Mouse (Mus musculus): ENCODE measurements at regions not wholly inside any gene's neighbourhood (a gene's known extent, or its start where the extent isn't known, plus 50 kb on each side); places are given as distances from the start of the nearest gene placed in this dataset.

- DNase-seq = no peak
- intact Hi-C loops (cut with DNase I) = loop anchor here (5.0 kb wide), 1 partner anchor 383 kb away; no protein-coding TSS in a partner anchor
Measured at GRCm38 (mm10) chr15:97580726-97581125, 124.9 kb downstream of the Rpap3 start.

- intact Hi-C loops (cut with DNase I) = no loop called here
- DNase-seq = no peak
Measured at GRCm38 (mm10) chr15:97578046-97578445, 127.6 kb downstream of the Rpap3 start.

GRCm38 (mm10) chr15:97577196-97577595 is 128.4 kb downstream of the Rpap3 start:
- intact Hi-C loops (cut with DNase I) = no loop called here

DNA sequence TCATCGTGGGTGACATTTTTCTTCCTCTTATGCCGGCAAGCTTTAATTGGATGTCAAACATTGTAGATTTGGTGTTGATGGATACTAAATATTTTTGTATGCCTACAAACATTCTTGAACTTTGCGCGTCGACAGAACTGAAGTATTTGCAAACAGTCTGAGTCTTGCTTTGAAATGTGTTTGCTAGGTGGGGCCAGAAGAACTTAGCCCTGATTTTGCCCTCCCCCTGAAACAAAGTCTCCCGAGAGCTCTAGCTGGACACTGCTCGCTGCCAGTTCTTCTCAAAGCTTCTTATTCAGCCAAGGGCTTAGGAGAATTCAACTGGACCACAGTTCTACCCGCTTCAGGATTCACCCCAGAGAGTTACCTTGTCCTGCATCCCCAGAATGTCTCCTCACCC is 133.0 kb downstream of the Rpap3 start:
- intact Hi-C loops (cut with DNase I) = no loop called here
- DNase-seq = no peak

More at GRCm38 (mm10) chr15:97577196-97577595, 128.4 kb downstream of the Rpap3 start:
- no peak for DNase-seq

- intact Hi-C loops (cut with DNase I) = no loop called here
- DNase-seq = no peak
Measured at GRCm38 (mm10) chr15:97571885-97572284, 133.7 kb downstream of the Rpap3 start.

- intact Hi-C loops (cut with DNase I) = no loop called here
- DNase-seq = no peak
Measured at GRCm38 (mm10) chr15:97560096-97560495, 145.5 kb downstream of the Rpap3 start.

GRCm38 (mm10) chr15:97558725-97559124 is 146.9 kb downstream of the Rpap3 start:
- no peak for DNase-seq
- intact Hi-C loops (cut with DNase I) = no loop called here

DNA sequence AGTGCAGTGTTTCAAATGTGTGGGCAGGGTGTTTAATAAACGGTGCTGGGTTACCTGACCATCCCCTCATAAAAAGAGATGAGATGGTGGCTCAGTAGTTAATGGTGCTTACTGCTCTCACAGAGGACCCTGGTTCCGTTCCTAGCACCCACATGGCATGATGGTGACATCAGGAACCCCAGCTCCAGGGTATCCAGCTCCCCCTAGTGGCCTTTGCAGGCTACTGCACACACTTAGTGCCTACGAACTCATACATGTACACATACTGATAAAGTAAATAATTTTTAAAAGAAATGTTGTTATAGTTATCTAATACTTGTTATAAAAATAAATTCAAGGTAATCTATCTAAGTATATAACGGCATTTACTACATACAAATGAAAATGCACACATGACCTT is 157.3 kb downstream of the Rpap3 start:
- DNase-seq = no peak
- intact Hi-C loops (cut with DNase I) = no loop called here

- intact Hi-C loops (cut with DNase I) = no loop called here
- no peak for DNase-seq
Measured at GRCm38 (mm10) chr15:97545034-97545433, 160.6 kb downstream of the Rpap3 start.

DNA sequence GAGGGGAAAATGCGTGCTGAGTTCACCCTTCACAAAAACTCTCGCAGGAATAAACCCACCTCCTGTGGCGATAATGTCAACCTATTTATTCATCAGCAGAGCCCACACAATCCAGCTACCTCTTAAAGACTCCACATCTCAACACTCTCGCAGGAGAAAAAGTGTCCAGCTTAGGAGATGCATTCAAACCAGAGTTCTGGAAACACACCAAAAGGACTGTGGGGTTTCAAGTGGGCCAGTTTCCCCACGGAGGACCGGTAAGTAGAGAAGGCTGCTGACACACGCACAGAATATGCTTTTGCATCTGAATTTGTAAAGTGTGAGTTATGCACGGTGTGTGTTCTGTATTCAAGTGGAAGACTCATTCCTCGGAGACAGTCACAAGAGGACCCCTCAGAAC is 164.0 kb downstream of the Rpap3 start:
- no peak for DNase-seq

GRCm38 (mm10) chr15:97536145-97536544 is 169.5 kb downstream of the Rpap3 start:
- no peak for DNase-seq

More for the DNA sequence above, 164.0 kb downstream of the Rpap3 start:
- intact Hi-C loops (cut with DNase I) = no loop called here

GRCm38 (mm10) chr15:97534878-97535277 is 170.7 kb downstream of the Rpap3 start:
- intact Hi-C loops (cut with DNase I) = no loop called here

More at GRCm38 (mm10) chr15:97536145-97536544, 169.5 kb downstream of the Rpap3 start:
- intact Hi-C loops (cut with DNase I) = no loop called here

DNA sequence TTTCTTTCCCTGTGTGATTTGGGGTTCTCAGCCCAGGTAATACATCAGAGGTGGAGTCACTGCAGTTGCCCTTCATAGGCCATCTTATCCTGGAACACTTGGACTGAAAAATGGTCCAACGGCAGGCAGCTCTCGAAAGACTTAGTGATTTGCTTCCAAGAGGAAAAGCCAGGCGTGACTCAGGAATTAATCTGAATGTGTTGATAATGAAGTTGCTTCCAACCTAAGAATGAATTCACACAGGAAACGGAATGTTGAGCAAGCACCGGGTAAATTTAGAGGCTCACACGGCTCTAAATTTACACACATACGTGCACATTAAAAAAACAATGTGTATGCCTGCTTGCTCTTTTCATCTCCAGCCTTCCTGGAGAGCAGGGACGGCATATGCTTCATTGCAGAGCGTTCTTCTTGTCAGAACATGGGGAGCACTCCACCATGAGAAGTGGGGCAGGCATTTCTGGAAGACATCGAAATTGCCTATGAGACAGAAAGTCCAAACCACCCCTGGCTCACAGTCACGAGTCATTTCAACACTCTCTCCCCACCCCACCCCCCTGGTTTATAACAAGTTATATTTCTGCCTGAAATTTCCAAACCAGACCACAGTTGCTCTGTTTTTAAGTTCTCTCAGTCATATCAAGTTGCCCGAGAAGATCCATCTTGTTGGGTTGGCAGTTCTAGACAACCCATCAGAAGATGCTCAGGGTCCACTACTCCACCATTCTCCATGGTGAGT is 171.9 kb downstream of the Rpap3 start:
- intact Hi-C loops (cut with DNase I) = no loop called here
- no peak for DNase-seq

More at GRCm38 (mm10) chr15:97534878-97535277, 170.7 kb downstream of the Rpap3 start:
- DNase-seq = no peak

DNA sequence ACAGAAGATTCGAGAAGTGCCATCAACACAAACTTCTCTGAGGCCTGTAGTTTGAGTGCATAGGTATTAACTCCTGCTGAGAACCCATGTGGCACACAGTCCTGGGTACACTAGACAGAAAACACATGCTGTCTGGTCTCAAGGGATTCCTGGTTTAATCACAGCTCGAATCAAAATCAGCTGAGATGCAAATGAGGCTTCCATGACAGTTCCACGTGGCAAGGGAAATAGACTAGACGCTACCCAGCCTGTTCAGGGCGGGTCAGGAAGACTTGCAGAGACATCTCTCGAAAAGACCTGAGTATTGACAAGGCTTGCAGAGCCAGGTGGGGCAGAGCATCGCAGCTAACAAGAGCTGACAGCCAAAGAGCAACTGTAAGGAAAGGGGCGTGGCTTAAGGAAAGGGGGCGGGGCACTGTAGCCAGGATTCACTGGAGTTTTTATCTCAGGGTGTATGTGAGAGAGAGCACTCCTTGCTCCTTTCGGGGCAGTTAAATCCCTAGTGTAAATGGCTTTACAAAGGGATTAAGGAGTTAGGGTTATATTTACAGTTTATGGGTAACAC is 173.2 kb downstream of the Rpap3 start:
- DNase-seq = no peak
- intact Hi-C loops (cut with DNase I) = no loop called here

DNA sequence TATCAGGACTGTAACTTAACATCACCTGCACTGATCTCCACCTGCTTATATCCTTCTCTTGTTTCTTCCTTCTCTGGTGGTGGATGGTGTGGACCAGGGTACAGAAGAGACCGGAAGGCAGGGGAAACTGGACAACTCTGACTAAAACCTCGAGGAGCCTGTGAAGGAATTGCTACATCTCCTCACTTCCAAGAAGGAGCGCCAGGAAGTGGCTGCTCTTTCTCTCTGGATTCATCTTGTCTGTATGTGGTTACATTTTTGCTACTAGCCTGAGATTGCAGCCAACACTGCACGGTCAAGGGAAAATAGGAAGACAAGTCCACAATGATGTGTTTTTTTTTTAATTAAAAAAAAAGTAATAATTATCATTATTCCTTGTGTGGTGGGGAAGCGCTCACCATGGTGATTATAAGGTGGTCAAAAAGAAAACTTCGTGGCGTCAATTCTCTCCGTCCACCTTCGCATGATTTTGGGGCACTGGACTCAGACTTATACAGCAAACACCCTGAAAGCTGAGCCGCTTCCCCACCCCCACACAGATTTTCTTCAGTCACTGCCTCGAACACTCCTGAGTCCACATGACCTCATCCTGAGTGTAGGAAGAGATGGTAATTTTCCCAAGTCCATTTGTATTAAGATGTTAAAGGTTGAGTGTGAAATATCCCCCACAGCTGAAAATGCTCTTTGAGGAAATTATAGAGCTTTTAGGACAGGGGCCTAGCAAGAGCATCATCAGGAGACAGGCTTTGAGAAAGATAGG is 177.2 kb downstream of the Rpap3 start:
- DNase-seq = no peak
- intact Hi-C loops (cut with DNase I) = no loop called here

DNA sequence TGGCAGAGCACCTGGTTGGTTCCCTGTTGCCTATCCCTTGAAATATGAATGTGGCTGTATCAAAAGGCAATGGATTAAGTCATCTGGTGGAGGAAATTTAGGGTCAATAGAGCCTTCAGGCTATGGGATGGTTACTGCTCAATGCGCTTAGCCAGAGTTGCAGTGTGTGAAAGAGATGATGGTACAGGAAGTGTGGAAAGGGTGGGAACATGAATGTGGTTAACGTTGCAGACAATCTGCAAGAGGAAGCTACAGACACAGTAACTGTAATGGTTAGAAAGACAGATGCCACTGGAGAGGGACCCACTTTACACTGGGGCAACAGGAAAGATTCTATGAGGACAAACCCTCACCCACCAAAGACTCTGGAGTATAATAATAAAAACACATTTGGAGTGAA is 185.2 kb downstream of the Rpap3 start:
- intact Hi-C loops (cut with DNase I) = no loop called here
- no peak for DNase-seq

- DNase-seq = no peak
- intact Hi-C loops (cut with DNase I) = no loop called here
Measured at GRCm38 (mm10) chr15:97519919-97520345, 185.7 kb downstream of the Rpap3 start.

- intact Hi-C loops (cut with DNase I) = no loop called here
- no peak for DNase-seq
Measured at GRCm38 (mm10) chr15:97517926-97518325, 187.7 kb downstream of the Rpap3 start.

DNA sequence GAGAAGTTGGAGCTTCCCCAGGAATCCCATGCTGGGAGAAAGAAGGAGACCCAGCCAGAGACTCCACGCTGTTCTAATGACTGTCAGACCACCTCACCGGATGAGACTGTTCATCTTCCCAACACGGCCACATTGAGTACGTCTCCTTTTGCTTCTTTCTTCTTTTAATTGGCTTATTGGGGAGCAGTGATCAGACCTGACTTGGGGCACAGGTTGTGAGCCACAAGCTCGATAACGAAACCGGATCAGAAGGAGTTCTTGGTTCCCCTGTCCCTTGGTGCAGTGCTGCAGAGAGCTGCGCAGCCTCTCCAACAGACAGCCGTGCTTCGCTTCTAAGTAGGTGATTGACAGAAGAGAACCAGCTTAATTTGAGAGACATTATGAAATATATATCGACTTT is 188.4 kb downstream of the Rpap3 start:
- intact Hi-C loops (cut with DNase I) = no loop called here
- DNase-seq = no peak

- DNase-seq = no peak
Measured at GRCm38 (mm10) chr15:97515773-97516172, 189.9 kb downstream of the Rpap3 start.

GRCm38 (mm10) chr15:97507656-97508306 is 197.8 kb downstream of the Rpap3 start:
- no peak for DNase-seq
- intact Hi-C loops (cut with DNase I) = no loop called here

More at GRCm38 (mm10) chr15:97515773-97516172, 189.9 kb downstream of the Rpap3 start:
- intact Hi-C loops (cut with DNase I) = no loop called here
